Mouse (Mus musculus) spleen, adult 12 weeks (tissue): Measurements from ENCODE around the gene Chrna9.

ENCODE experiments used
- DNase-seq: peaks from one replicate; pipeline ENCODE4 v3.0.0; 2022; ENCODE audit warnings: low spot score

Gene Chrna9

DNA sequence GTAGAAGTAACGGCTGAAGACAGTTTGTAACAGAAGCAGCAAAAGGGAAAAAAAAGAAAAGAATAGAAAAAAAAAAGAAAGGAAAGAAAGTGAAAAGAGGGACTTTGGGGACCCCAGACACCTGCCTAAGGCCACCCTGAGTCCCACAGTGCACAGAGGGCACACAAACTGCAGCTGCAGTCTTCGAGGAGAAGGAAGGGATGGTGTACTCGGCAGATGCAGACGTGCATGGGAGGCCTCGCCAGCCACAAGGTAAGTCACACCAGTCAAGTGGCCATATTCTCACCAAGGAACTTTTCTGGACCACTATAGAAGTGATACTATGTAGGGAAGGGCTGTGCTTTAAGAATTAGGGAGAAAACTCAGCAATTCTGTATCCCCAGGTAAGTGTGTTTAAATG is at the start of gene Chrna9:
Gene Chrna9 (plus strand): TSS at position 139 of the 400 bp plus-strand sequence.
- DNase-seq, result no peak

DNA sequence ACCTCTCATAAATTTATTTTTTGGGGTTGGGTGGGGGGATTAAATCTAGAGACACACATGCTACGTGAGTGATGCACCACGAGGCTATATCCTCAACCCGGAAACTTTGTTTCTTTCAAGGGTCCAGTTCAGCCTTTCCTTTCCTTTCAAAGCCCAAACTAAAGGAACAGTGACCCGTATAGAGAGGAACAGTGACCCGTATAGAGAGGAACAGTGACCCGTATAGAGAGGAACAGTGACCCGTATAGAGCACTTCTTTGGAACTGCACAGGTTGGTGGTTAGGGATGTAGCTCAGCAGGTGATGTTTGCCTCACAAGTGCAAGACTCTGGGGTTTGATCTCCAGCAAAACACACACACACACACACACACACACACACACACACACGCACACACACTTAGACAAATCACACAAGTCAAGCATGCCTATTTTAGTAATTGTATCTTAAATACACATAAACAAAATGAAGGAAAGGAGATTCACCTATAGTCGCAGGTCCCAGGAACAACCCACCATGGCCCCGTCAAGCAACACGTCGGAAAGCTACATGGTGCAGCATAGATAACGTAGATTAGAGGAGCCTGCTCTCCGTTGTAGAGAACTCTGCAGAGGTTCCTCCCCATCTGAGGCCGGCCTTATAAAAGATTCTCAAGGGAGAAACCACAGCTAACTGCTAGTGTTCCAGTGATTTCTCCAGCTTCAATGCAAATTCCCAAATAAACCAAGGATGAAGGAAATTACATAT is 48.9 kb upstream of the Chrna9 start:
- DNase-seq, result no peak

DNA sequence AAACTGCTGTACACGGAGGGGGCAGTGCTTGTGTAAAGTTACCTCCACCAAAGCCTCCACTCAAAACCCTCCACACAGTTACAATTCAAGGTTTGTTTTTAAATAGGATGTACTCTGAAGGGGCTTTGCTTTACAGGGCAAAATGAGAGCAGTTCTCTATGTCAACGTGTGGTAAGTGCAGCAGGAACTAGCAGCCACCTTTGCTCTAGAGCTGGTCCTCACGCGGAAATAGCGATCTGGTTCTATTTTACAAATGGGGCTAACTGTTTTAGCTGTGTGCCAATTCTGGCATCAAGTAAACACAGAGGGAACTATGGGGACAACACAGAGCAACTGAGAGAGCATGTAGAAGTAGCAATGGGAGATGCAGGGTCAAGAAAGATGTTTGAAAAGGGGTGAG is 46.6 kb upstream of the Chrna9 start:
- DNase-seq, result no peak

DNA sequence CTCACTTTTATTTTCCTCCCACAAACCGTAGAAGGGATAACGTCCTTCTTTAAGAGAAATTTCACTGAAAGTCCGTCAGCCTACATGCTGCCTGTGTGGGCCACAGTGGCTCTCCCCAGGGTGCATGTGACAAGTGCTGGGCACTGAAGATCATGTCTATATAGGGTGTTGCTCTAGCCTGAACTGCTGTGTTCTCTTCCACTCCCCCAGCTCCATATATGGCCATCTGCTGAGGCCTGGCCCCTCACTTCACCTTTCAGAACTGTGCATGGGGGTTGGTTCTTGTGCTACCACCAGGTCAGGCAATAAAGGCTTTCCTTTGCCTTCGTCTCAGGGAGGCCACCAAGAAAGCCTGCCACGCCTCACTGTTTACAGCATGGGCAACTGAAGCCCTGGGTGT is 45.7 kb upstream of the Chrna9 start:
- no peak for DNase-seq

DNA sequence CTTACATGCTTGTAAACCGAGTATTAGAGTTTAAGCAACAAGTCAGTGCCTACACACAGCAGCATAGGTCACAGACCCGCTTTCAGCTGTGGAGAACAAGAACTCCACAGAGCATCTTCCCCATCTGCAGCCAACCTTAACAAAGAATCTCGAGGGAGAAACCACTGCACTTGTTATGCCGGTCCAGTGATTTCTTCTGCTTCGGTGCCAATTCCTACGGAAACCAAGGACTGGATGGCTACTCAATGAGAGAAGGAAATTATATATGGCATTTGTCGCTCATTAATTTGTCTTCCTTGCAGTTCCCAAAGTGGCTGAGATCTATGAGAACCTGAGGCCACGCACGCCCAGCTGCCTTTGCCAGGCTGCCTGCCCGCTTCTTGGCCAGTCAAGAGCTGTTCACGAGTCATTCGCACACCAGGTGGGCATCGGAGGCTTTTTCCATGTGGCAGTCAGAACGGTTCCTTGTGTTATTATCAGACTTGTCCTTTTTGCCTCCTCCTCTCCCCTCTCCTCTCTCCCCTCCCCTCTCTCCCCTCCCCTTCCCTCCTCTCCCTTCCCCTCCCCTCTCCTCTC is 43.4 kb upstream of the Chrna9 start:
- DNase-seq, result no peak

DNA sequence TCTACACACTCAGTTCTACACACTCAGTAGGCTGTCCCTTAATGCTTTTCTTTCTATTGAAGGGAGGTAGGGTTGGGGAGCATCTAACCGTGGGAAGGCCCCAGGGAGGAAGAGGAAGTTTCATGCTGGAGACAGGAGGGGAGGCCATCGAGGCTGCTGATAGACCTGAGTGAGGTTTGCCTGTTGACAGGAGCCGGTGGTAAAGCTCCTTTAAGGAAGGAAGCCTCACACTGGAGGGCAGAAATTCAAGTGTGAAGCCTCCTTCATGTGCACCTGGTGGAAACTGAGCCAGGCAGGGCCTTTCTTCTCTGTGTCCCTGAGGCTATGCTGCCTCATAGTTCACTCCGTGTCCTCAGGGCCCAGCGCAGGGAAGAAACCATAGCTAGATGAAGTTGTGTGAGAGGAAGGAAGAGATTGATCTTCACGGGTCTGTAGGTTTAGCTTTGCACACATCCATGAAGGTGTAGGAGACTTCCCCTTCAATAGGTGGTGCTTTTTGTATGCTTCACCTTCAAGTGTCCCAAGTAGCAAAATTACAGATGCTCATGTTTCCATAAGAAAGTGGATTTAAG is 39.5 kb upstream of the Chrna9 start:
- DNase-seq, result no peak

DNA sequence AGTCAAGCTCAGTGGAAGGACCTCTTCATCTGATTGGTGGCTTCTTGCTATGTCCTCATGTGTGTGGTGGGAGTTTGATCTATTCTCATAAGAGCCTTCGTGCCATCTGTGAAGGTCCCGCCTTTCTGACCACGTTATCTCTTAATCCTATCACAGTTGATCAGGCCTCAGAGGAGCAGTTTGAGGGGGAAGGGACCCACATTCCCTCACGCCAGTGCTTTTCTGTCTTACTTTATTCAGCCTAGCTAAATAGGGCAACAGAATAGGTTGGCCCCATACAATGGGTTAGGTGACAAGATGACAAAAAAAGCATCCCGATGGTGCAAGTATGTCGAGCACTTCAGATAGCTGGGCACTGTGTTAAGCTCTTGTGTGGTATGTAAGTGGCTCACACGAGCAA is 39.0 kb upstream of the Chrna9 start:
- no peak for DNase-seq

DNA sequence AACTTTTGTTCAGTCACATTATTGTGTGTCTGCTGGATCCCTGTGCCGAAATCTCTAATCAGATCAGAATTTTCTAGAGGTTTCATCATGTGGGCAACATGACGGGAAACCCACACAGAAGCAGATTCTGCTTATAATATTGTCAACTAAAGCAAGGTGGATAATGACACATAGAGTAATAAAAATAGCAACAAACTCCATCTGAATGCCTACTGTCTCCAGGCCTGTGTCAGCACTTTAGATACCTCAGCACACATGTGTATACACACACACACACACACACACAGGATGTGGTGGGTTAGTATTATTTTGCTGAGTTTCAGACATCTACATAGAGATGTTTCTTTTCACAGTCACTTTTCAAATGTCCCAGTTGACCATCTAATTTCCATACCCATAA is 37.0 kb upstream of the Chrna9 start:
- no peak for DNase-seq

DNA sequence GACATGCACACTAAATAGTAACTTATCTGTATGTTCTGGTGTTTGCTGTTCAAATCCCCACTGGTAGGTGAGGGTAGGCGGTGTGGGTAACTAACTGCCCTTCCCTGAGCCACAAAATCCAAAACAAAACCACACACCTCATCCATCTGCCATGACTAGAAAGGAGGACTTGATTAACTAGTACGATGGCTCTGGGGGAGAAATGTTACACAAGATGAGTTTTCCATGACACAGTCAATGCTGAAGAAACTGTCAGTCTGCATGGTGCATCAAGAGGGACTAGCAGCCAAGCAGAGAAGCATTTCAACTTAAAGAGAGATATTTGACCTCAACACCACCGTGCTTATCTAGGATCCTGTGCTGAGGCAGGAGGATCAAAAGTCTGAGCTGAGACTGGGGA is 36.0 kb upstream of the Chrna9 start:
- DNase-seq, result no peak

DNA sequence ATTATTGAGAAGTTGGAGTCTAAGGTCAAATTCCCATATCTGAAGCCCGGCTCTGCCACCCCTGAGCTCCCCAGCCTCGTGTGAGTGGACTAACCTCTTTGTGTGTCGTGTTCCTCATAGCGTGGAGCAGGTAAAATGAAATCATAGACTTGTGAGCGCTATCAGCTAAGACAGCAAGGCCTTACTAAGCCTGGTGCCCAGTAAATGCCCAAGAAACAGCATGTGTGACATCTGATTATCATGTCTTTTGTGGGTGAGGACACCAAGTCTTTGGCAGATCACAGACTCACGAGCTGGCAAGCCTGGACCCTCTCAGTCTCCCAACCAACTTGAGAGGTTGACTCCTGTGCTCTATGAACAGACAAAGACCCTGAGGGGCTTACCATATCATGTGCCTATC is 34.6 kb upstream of the Chrna9 start:
- DNase-seq, result no peak

DNA sequence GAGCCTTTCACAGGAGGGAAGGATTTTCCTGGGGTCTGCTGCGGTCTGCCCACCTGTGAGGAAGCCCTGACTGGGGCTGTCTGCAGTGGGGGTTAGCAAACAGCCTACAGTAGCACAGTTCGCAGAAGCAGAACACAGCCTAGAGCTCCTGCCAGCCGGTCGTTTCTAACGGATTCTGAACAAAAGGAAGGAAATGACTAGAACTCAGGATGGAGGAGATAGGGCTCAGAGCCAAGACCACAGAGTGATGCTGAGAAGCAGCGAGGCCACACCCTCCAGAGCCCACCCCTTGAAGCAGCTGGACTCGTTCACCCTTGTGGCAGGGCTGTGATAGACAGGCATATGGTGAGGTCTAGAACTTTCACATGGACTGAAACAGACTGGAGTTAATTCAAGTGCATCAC is 33.9 kb upstream of the Chrna9 start:
- peak; percentile 32 for DNase-seq

DNA sequence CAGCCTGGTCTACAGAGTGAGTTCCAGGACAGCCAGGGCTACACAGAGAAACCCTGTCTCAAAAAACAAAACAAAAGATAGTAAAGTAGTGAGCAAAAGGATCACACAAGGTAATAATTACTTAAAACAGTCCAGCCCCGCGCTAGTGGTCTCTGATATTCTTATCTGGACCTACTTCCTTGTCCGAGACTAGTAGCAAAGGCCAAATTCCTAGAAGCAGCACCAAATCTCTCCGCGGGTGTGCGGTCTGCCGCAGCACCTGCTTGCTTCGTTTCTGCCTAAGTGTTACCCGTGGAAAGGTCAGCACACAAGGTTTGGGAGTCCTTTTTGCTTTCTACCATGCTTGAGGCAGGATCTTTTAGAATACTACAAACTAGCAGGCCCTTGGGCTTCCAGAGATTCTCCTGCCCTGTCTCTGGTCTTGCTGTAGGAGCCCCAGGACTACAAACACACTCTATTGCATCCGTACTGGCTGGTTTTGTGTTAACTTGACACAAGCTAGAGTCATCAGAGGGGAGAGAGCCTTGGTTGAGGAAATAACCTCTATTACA is 32.8 kb upstream of the Chrna9 start:
- DNase-seq, result no peak

DNA sequence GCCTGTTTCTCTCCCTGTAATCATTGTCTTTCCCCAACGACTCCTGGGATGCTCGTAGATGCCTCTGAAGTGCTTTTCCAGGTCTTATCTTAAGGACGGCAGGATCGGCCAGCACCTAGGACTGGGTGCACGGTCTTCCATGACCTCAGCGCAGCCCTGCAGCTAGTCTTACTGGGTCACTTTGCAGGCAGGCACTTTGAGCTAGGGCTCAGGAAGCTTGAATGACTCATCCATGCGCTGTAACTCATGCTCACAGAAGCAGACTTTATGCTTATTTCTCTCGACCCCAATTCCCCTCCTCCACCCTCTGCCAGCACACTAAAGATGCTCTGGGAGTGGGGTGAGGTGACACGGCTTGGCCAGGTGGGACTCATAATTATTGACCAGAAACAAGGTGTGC is 31.9 kb upstream of the Chrna9 start:
- DNase-seq, result no peak

DNA sequence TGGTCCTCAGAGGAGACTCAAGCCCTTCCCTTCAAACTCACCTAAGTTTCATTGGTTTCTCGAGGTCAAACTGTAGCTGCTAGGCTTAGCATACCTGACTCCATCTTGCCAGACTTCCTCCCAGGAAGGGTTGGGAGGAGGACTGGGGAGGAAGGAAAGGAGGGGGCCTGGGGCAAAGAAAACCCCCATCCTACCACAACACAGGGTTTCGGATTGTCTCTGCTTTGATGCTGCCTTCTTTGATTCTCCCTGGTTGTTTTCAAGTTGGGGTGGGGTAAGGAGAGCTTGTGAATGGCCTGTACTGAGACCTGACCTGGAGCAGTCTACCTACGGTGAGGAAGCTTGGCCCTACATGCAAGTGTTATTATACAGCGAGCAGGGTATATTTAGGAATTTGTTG is 30.2 kb upstream of the Chrna9 start:
- DNase-seq, result no peak

DNA sequence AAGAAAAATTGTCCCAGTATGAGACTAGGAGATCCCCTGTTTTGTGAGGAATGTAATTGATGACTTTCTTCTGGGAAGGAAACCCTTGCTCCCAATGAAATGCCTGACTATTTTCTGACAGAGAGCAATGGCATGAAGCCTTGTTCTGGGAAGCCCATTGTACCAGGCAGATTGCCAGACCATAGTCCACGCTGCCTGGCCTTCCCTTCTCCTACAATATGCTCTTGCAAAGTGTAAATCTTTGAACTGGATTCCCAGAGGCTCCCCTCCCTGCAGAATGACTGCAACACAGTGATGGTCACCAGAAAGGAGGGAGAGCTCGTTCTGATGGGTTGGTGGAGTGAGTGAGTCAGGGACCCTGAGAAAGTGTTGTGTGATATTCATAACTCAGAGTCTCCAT is 26.0 kb upstream of the Chrna9 start:
- DNase-seq, result no peak

DNA sequence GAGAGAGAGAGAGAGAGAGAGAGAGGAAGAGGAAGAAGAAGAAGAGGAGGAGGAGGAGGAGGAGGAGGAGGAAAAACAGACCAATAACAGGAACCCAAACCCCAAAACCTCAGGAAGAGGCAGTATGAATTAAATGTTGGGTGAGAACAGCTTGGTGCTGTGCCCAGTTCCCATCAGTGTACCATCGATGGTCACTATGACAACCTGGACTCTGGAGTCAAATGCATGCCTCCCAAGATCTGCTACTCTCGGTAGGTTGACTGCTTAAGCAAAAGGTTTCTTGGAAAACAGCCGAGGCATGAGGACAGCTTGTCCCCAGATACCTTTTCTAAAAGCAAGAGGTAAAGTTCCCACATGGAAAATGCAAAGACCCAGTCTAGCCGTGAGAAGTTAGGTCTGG is 25.4 kb upstream of the Chrna9 start:
- no peak for DNase-seq

DNA sequence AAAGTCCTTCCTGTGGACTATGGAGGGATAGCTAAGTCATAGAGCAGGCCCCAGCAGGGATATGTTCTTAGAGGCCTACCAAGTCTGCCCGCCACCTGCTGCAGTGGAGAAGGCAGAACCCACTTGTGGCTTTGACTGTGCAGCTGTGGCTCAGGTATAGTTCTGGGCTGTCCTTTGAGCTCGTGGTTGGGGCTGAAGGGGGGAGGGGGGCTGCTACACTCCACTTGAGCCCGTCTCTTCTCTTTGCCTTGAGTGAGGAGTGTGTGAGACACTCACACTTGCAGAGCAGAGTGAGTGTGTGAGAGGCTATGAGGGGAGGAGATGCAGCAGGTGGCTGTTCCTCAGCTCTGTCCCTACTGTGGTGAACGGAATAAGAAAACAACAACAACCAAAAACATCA is 24.3 kb upstream of the Chrna9 start:
- DNase-seq, result no peak

DNA sequence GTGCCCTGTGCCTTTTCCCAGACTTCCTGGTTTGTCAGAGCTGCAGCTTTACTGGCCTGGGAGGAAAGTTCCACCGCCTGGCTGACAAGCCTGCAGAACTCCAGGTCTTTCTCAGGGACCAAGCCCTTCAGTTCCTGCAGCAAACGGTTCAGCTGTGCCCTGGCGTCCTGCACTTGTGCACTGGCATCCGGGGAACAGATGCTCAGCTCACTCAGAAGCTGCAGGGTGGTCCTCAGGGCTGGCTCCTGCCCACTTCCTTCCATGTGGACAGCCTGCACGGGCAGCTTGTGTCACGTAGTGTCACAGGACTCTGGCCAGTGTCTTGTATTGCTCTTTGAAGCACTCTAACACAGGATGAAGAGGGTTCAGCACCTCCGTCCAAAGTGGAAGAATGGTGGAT is 23.0 kb upstream of the Chrna9 start:
- no peak for DNase-seq

DNA sequence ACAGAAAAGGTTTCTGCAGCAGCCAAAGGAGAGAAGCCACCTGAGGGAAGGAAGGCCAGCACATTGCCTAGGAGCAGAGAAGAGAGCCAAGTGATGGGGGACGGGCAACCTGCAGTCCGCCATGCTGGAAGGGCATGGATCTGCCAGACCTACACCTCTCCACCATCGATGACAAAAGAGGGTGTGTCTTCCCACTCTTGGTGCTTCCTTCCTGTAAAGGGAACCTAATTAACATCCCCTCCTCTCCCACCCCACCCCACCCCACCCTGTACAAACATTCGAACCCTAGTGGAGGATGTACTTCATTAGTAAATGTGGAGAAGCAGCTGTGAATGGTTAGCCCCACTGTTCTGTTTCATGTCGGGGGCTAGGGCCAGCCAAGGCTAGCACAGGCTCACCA is 22.5 kb upstream of the Chrna9 start:
- no peak for DNase-seq

DNA sequence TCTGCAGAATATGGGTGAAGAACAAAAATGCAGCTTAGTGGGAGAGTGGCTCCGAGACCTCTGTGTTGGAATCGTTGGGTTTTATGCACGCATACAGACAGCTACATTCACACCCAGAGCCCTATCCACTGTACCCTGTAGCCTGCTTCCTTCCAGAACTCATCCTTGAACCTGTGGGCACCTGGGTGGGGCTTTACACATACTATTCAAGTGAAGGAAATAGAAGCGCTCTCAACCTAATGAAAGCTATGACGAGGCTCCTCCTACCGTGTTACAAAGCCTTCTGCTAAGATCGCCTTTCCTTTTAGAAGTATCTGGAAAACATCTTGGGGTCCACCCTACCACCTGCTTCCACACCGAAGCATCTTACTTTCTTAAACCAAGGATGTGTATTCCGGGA is 21.6 kb upstream of the Chrna9 start:
- no peak for DNase-seq

DNA sequence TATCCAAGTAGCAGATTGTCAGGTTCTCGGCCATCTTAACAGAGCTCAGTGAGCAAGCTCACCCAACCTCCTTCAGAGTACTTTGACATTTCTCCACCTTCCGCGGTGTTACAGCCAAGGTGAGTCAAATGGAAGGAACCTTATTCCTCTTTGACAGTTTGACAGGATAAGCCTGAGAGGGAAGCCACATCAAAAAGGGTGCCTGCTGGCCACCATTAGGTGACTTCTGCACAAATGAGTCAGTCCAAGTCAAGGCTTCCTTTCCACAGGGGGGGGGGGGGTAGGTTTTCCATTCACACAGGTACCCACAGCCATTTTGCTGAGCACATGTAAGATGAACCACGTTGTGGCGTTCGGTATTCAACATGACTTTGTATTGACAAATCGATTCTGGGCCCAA is 20.4 kb upstream of the Chrna9 start:
- no peak for DNase-seq

DNA sequence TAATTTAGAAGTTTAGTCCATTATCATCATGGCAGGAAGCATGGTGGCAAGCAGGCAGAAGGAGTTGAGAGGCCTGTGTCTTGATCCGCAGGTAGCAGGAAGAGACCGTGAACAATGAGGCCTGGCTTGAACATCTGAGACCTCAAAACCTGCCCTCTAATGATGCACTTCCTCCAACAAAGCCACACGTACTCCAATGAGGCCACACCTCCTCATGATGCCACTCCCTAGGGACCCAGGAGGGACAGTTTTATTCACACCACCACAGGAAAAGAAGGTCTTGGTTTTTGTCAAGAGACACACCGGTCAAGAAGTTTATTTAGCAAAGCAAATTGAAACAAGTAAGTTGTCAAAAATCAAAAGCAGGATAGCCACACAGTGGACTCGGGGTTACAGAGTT is 17.8 kb upstream of the Chrna9 start:
- no peak for DNase-seq

DNA sequence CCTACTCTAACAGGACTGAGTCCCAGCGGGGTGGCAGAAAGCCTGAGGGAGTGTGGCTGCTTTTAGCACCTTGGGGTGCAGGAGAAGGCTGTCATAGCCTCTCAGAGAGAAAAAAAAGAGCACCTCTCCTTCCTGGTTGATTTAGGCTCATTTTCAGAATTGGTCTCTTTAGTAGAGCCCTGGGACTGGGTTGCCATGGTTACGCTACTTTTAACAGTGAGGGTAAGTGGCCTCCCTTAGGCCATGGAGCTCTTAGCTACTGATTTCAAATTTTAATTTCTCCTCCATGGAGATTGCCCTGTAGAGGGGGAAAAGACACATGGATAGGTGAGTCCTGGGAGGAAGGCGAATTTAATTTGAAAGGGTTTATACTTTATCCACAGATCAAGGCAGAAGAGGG is 16.1 kb upstream of the Chrna9 start:
- DNase-seq, result no peak

DNA sequence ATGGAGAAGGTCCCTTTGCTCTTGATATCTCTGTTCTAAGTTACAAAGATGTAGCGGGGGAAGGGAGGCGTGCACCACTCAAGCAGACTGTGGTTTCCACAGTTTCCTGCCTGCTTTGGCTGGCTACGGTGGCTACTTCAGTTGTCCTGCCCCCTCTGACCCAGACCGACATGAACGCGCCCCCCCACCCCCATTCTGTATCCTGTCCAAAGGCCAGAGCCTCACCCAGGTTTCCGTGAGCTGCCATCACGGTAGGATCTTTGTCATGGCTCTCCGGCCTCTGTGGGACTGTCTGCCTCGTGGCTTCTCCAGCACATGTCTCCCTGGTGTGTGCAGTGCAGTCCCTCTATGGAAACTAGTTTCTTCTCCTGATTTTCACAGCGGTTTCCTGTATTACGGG is 15.4 kb upstream of the Chrna9 start:
- DNase-seq, result no peak
